Mouse (Mus musculus): Measurements from ENCODE around the gene Hlcs.

GRCm38 (mm10) chr16:94083848-94084525 is 229.4 kb downstream of the Hlcs start:
- no peak for TF ChIP-seq CTCF (IDR thresholded peaks at IDR 0.05; ENCODE audit: low read depth)
- no peak for TF ChIP-seq EP300 (optimal IDR thresholded peaks at IDR 0.05)
